Mouse (Mus musculus): ENCODE results near the gene Wipf2. TPM values are rescaled to one million over a fixed set of nuclear protein-coding genes. Genes with fewer than 3 reads are reported as not detected.

The Wipf2 gene
- polyA plus RNA-seq, 1 experiment: 27.3 TPM

DNA sequence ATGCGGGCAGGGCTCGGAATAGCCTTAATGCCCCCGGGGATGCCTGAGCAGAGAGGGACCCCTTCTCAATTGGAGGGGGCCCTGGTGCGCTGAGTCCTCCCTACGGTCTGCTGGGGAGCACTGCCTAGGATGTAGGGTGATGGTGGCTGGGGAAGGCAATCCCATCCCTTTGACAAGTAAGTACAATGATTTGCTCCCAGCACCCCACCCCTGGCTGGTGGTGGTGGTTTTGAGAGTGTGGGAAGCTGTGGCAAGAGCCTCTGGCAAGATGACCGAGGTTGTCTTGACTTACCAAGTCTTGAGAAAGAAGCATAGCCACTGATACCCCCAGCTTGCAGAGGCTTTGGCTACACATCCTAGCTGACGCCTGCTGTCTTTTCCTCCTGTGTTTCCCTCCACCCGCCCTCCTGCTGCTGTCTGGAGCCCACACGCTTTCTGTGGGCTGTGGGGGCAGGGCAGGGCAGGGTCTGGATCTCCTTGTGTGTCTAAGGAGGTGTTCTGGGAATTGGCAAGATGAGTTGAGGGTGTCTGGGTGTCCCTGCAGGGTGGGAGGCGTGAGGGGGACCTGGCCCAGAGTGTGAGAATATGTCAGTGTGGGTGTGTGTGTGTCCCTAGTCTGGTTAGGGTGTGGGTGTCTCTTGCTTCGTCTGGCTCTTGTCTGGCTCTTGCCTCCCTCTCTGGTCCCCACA is 76.7 kb downstream of the Wipf2 start:
- Histone ChIP-seq H3K27me3 (ENCODE audit: control insufficient read depth, insufficient read depth, low read length) (no peaks in the 10 kb centered on the region), H3K36me3 (ENCODE audit: control insufficient read depth, insufficient read depth, low read length) (no peaks in the 10 kb centered on the region), H3K4me3 (ENCODE audit: low read depth, low read length) (peak overlapping the region; percentile 95), H3K4me1 (ENCODE audit: control insufficient read depth, insufficient read depth, insufficient read length, low read length) (peaks cover 58% of the 10 kb centered on the region), H3K27ac (ENCODE audit: insufficient read depth, low read depth, low read length) (peak overlapping the region; percentile 33)
- 70% methylated on average over 11 of the region's 11 CpGs for WGBS
- no peak for TF ChIP-seq CTCF (IDR thresholded peaks at IDR 0.05; ENCODE audit: extremely low read depth, insufficient read length, insufficient replicate concordance, low read depth, low read length)
- no peak for TF ChIP-seq POLR2A (IDR thresholded peaks at IDR 0.05; ENCODE audit: low read depth, low read length)

DNA sequence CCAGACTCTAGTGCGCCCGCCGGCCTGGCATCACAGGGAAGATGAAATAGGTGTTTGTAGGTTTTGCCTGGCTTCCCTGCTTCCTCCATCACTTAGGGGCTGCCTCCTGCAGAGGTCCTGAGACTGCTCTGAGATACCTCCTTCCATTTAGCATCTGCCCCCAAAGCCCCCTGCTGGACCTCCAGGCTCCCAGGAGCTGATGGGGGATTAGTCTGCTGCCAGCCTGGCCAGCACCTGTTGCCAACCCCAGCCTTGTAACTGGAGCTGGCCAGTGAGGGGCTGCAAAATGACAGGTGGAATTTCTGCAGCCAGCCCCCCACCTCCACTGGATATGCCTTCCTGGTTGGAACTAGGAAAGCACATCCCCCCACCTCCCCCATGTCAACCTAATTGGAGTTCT is 77.3 kb downstream of the Wipf2 start:
- TF ChIP-seq CTCF (IDR thresholded peaks at IDR 0.05; ENCODE audit: extremely low read depth, insufficient read length, insufficient replicate concordance, low read depth, low read length) (no peak), POLR2A (IDR thresholded peaks at IDR 0.05; ENCODE audit: low read depth, low read length) (no peak)
- WGBS: 45% methylated on average over 3 of the region's 3 CpGs
- H3K36me3 ChIP-seq (ENCODE audit: control insufficient read depth, insufficient read depth, low read length): no peaks in the 10 kb centered on the region

GRCm38 (mm10) chr11:98941341-98941825 is 77.9 kb downstream of the Wipf2 start:
- no peak for TF ChIP-seq CTCF (IDR thresholded peaks at IDR 0.05; ENCODE audit: extremely low read depth, insufficient read length, insufficient replicate concordance, low read depth, low read length)
- TF ChIP-seq POLR2A (IDR thresholded peaks at IDR 0.05; ENCODE audit: low read depth, low read length): no peak
- no peaks in the 10 kb centered on the region for H3K27me3 ChIP-seq (ENCODE audit: control insufficient read depth, insufficient read depth, low read length)
- peak overlapping the region; percentile 95 for H3K4me3 ChIP-seq (ENCODE audit: low read depth, low read length)
- H3K27ac ChIP-seq (ENCODE audit: insufficient read depth, low read depth, low read length): peak overlapping the region; percentile 87
- peaks cover 59% of the 10 kb centered on the region for H3K4me1 ChIP-seq (ENCODE audit: control insufficient read depth, insufficient read depth, insufficient read length, low read length)
- WGBS: under 1% methylated on average over 12 of the region's 12 CpGs
- no peaks in the 10 kb centered on the region for H3K36me3 ChIP-seq (ENCODE audit: control insufficient read depth, insufficient read depth, low read length)

More for the DNA sequence above, 77.3 kb downstream of the Wipf2 start:
- peak overlapping the region; percentile 60 for H3K27ac ChIP-seq (ENCODE audit: insufficient read depth, low read depth, low read length)
- no peaks in the 10 kb centered on the region for H3K27me3 ChIP-seq (ENCODE audit: control insufficient read depth, insufficient read depth, low read length)
- H3K4me1 ChIP-seq (ENCODE audit: control insufficient read depth, insufficient read depth, insufficient read length, low read length): peaks cover 59% of the 10 kb centered on the region
- peak overlapping the region; percentile 95 for H3K4me3 ChIP-seq (ENCODE audit: low read depth, low read length)

- Histone ChIP-seq H3K36me3 (ENCODE audit: control insufficient read depth, insufficient read depth, low read length) (no peaks in the 10 kb centered on the region), H3K4me1 (ENCODE audit: control insufficient read depth, insufficient read depth, insufficient read length, low read length) (peaks cover 58% of the 10 kb centered on the region), H3K27me3 (ENCODE audit: control insufficient read depth, insufficient read depth, low read length) (no peaks in the 10 kb centered on the region), H3K27ac (ENCODE audit: insufficient read depth, low read depth, low read length) (peak overlapping the region; percentile 87), H3K4me3 (ENCODE audit: low read depth, low read length) (peak overlapping the region; percentile 95)
- TF ChIP-seq CTCF (IDR thresholded peaks at IDR 0.05; ENCODE audit: extremely low read depth, insufficient read length, insufficient replicate concordance, low read depth, low read length): no peak
- TF ChIP-seq POLR2A (IDR thresholded peaks at IDR 0.05; ENCODE audit: low read depth, low read length): no peak
- 18% methylated on average over 15 of the region's 15 CpGs for WGBS
Measured at GRCm38 (mm10) chr11:98941826-98942550, 78.5 kb downstream of the Wipf2 start.

DNA sequence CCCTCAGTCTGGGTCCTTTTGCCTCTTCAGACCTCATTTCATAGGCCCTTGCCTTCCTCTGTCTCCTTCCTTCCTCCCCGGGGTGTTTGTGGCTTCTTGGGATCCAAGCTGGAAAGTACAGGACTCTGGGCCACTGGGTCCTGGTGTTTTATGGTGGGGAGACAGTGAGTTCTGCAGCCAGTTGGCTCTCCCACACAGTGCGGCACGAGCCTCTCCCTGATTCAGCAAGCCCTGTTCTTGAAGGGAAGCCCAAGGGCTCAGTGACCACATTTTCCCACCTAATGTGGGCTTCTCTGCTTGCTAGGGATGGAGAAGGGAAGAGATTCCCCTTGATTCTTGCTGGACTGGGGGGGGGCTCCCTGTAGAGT is 79.1 kb downstream of the Wipf2 start:
- Histone ChIP-seq H3K4me1 (ENCODE audit: control insufficient read depth, insufficient read depth, insufficient read length, low read length) (peaks cover 62% of the 10 kb centered on the region), H3K27me3 (ENCODE audit: control insufficient read depth, insufficient read depth, low read length) (no peaks in the 10 kb centered on the region), H3K27ac (ENCODE audit: insufficient read depth, low read depth, low read length) (peak overlapping the region; percentile 87), H3K4me3 (ENCODE audit: low read depth, low read length) (peak overlapping the region; percentile 95), H3K36me3 (ENCODE audit: control insufficient read depth, insufficient read depth, low read length) (no peaks in the 10 kb centered on the region)
- TF ChIP-seq POLR2A (IDR thresholded peaks at IDR 0.05; ENCODE audit: low read depth, low read length): no peak
- no peak for TF ChIP-seq CTCF (IDR thresholded peaks at IDR 0.05; ENCODE audit: extremely low read depth, insufficient read length, insufficient replicate concordance, low read depth, low read length)
- WGBS: 53% methylated on average over 3 of the region's 3 CpGs

DNA sequence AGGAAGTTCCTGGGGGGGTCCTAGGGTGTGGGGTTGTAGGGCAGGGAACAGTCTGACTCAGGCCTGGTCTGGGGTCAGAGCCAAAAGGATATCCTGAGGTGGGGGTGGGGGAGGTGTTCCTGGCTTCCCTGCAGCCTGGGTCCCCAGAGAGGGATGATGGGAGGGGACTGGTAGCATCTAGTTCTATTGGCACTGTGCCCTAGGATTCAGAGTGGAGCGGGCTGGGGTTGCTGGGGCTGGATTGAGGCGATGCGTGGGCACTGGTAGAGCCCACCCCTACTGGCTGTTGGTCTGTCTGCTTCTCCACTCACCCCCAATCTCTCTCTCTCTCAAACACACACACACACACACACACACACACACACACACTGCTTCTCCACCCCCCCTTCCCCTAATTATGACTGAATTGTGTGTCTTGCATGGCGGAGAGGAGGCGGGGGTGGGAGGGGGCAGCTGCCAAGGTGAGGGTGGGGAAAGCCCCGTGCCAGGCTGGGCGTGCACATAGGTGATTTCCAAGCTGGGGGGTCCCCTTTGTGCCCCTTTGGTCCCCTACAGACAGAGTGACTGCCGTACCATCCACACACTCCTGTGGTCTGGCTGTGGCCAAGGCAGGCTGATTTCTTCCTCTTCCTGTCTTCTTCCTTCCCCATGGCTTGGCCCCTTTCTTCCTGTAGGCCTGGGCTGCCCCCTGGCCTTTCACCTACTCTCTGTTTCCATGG is 79.6 kb downstream of the Wipf2 start:
- WGBS: 73% methylated on average over 8 of the region's 8 CpGs
- Histone ChIP-seq H3K4me1 (ENCODE audit: control insufficient read depth, insufficient read depth, insufficient read length, low read length) (peaks cover 66% of the 10 kb centered on the region), H3K4me3 (ENCODE audit: low read depth, low read length) (no peak overlapping the region), H3K27ac (ENCODE audit: insufficient read depth, low read depth, low read length) (peak overlapping the region; percentile 87), H3K27me3 (ENCODE audit: control insufficient read depth, insufficient read depth, low read length) (no peaks in the 10 kb centered on the region), H3K36me3 (ENCODE audit: control insufficient read depth, insufficient read depth, low read length) (no peaks in the 10 kb centered on the region)
- TF ChIP-seq CTCF (IDR thresholded peaks at IDR 0.05; ENCODE audit: extremely low read depth, insufficient read length, insufficient replicate concordance, low read depth, low read length) (no peak), POLR2A (IDR thresholded peaks at IDR 0.05; ENCODE audit: low read depth, low read length) (0 out of 2 replicates have a peak, but pooled peaks have one; percentile 18)

All from small intestine, adult 2 months (tissue).